Mouse (Mus musculus): ENCODE measurements at regions not wholly inside any gene's neighbourhood (a gene's known extent, or its start where the extent isn't known, plus 50 kb on each side); places are given as distances from the start of the nearest gene placed in this dataset.

- TF ChIP-seq CHD1 (IDR thresholded peaks at IDR 0.05; ENCODE audit: low read depth, low read length) (no peak), SMC3 (IDR thresholded peaks at IDR 0.05; ENCODE audit: low read depth, low read length) (no peak), CTCF (IDR thresholded peaks at IDR 0.05 in 2 of 3, conservative IDR thresholded peaks at IDR 0.05 in 1 of 3; ENCODE audit: control insufficient read depth in 1 of 3, insufficient read depth in 1 of 3, low read depth in 2 of 3, low read length in 3 of 3, poor library complexity in 1 of 3, severe bottlenecking in 1 of 3) (no peak), GATA1 (IDR thresholded peaks at IDR 0.05; ENCODE audit: low read depth, low read length) (no peak), NELFE (IDR thresholded peaks at IDR 0.05; ENCODE audit: low read depth, low read length) (no peak), EP300 (IDR thresholded peaks at IDR 0.05; ENCODE audit: low read depth in 1 of 2, low read length in 2 of 2) (no peak), E2F4 (IDR thresholded peaks at IDR 0.05; ENCODE audit: borderline replicate concordance, low read depth, low read length) (no peak), MEF2A (IDR thresholded peaks at IDR 0.05; ENCODE audit: extremely low read depth, insufficient replicate concordance, low read depth, low read length, poor library complexity, severe bottlenecking) (no peak), POLR2AphosphoS2 (IDR thresholded peaks at IDR 0.05; ENCODE audit: low read length) (no peak), MYC (IDR thresholded peaks at IDR 0.05; ENCODE audit: low read depth, low read length) (no peak), POLR2A (IDR thresholded peaks at IDR 0.05; ENCODE audit: control insufficient read depth in 1 of 2, insufficient read depth in 1 of 2, low read depth in 1 of 2, low read length in 2 of 2, poor library complexity in 1 of 2) (no peak), KAT2A (conservative IDR thresholded peaks at IDR 0.05; ENCODE audit: low read depth, low read length) (no peak), MXI1 (IDR thresholded peaks at IDR 0.05; ENCODE audit: low read depth, low read length) (no peak), HCFC1 (IDR thresholded peaks at IDR 0.05; ENCODE audit: low read depth, low read length) (no peak)
Measured at GRCm38 (mm10) chr4:125420561-125421241, 69.8 kb upstream of the Grik3 start.
